1 mouse cellular context compared by ENCODE assay signal in the genomic region with DNA sequence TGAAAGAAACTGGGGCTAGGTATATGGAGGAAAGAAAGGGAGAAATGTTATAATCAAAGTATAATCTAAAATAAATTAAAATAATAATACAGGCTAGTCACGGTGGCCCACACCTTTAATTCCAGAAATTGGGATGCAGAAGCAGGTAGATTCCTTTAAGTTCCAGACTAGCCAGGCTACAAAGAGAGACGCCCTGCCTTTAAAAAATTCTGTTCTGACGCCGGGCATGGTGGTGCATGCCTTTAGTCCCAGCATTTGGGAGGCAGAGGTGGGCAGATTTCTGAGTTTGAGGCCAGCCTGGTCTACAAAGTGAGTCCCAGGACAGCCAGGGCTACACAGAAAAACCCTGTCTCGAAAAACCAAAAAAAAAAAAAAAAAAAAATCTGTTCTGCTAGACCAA. TPM values are rescaled to one million over a fixed set of nuclear protein-coding genes. Genes with fewer than 3 reads are reported as not detected.
"Had no signal": no experiment of that assay in that cellular context is flagged by ENCODE, and none has a peak within 500 bp of the region (broad histone marks: within the 10 kb centered on the region; RNA-seq: fewer than 3 reads in every experiment).

No protein-coding gene starts in this region.

RNA-seq across cellular contexts. Expression of a gene that starts 15.5 kb away (rescaled TPM):
- polyA plus RNA-seq: macrophage had no signal
